Mouse (Mus musculus): Measurements from ENCODE around the gene Ranbp9.

- TF ChIP-seq CTCF (IDR thresholded peaks at IDR 0.05; ENCODE audit: extremely low read depth, insufficient read length, insufficient replicate concordance, low read depth, low read length) (no peak), POLR2A (IDR thresholded peaks at IDR 0.05; ENCODE audit: low read depth, low read length) (no peak)
Measured at GRCm38 (mm10) chr13:43474722-43475121, 6.4 kb downstream of the Ranbp9 start.

Measured in small intestine, adult 2 months (tissue).